Mouse (Mus musculus) erythroid progenitor cell, adult 5-6 weeks (primary cell): ENCODE measurements around the gene Phc2. TPM values are rescaled to one million over a fixed set of nuclear protein-coding genes. Genes with fewer than 3 reads are reported as not detected.

Source experiments
- ATAC-seq: replicated peaks from 2 replicates; pipeline ENCODE4 v1.8.0; 2016; ENCODE audit warnings: moderate number of reproducible peaks, mild to moderate bottlenecking, moderate TSS enrichment, inconsistent platforms; ENCODE audit not compliant: poor library complexity, low FRiP score, severe bottlenecking
- total RNA-seq, 2 experiments: library from RNA; stranded (forward) in 1 of 2; stranded (reverse) in 1 of 2; fragments of 150-400 nt in 1 of 2; fragments of 186-747, 209-891 nt in 1 of 2; gene quantifications; 2 replicates each; pipeline versions ENCODE4 v1.2.3 to v1.2.4; 2015 to 2017; ENCODE audit warnings: low replicate concordance in 2 of 2

The Phc2 gene
- total RNA-seq, 2 experiments from 2014 or later: 2.6 to 16.3 TPM

DNA sequence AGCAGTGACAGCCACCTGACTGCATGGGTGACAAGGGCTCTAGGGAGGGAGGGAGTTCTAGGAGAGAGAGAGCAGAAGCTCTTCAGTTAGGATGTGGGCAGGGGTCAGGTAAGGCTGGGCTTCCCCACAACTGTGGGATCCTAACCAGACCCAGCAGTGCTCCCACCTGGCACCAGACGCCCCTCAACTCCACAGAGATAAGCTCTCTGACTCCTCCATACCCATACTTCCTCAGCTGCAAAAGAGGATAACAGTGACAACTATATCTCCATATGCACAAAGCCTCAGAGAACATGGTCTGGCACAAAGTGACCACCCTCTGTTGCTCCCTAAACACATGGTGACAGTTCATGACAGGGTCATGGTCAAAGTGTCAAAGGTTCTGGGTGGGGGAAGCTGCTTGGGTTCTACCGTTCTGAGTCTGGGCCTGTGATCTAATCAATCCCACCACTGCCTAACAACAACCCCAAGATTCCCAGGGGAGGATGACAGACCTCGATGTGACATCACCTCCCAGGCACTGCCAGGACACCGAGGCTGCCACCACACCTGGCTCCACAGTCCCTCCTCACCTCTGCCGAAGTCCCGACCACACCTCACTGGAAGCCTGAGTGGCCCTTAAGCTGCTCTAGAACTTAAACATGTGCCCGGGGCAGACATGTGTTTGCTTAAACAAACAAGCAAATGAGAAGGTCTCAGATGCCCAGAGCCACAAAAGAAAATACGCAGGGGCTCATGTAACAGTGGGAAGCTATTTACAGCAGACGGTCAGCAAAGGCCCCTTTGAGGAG is 147.4 kb downstream of the Phc2 start:
- no peak for ATAC-seq

Other genes starting within 250 kb of the Phc2 start
- gene Zscan20, start 44.6 kb upstream of the Phc2 start, total RNA-seq (2015; ENCODE audit: low replicate concordance): 1.1 and 1.3 TPM in 2 replicates
- gene Zscan20, start 44.6 kb upstream of the Phc2 start, total RNA-seq (2017; ENCODE audit: low replicate concordance): 0.77 TPM in 1 of 2 replicates, not detected in the other
- not detected in 2 replicates for gene Tlr12, start 36.1 kb upstream of the Phc2 start, total RNA-seq (2015; ENCODE audit: low replicate concordance)
- gene Tlr12, start 36.1 kb upstream of the Phc2 start, total RNA-seq (2017; ENCODE audit: low replicate concordance): 1.7 TPM in 1 of 2 replicates, not detected in the other
- gene A3galt2, start 100.7 kb downstream of the Phc2 start, total RNA-seq (2015; ENCODE audit: low replicate concordance): not detected in 2 replicates
- gene A3galt2, start 100.7 kb downstream of the Phc2 start, total RNA-seq (2017; ENCODE audit: low replicate concordance): 0.08 TPM in 1 of 2 replicates, not detected in the other
- gene Zfp362, start 151.3 kb downstream of the Phc2 start, total RNA-seq (2015; ENCODE audit: low replicate concordance): 8.6 and 10.5 TPM in 2 replicates
- gene Zfp362, start 151.3 kb downstream of the Phc2 start, total RNA-seq (2017; ENCODE audit: low replicate concordance): 0.08 and 0.26 TPM in 2 replicates
- gene Trim62, start 228.9 kb downstream of the Phc2 start, total RNA-seq (2015; ENCODE audit: low replicate concordance): 0.36 TPM in 1 of 2 replicates, not detected in the other
- 0.90 TPM in 1 of 2 replicates, not detected in the other for gene Trim62, start 228.9 kb downstream of the Phc2 start, total RNA-seq (2017; ENCODE audit: low replicate concordance)